Mouse (Mus musculus): ENCODE results near the gene Kbtbd6. TPM values are rescaled to one million over a fixed set of nuclear protein-coding genes. Genes with fewer than 3 reads are reported as not detected.
"Not testable (repeated sequence)": the region's sequence is repeated elsewhere in the genome, so short reads cannot be mapped to it uniquely, and the experiment has no call there.

Gene Kbtbd6
- total and polyA plus RNA-seq, 2 experiments = 0.18 TPM; not detected in 1

DNA sequence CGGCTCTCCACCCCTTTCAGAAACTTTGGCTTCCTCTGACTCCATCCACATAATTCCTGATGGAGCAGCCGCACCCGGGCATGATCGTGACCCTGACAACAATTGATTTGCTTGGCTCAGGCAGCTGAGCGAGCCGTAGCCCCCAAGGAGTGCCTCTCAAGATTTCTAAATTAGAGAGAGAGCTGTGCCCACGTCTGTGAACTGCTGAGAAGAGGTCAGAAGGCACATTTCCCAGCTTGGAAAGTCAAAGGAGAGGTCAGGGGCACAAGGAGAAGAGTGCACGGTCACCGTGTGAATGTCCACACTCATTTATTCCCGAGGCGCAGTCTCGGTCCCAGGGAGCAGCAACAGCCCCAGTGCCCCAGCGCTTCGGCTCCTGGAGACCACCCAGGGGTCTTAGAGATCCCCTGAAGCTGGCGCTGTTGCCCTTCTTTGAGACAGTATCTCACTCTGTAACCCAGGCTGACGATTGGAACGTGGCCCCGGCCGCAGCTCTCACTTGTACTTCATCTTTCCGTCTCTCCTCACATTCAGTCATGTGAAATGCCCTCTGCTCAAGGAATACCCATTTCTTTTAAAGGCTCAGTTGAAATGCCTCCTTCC, 31.5 kb upstream of the Kbtbd6 start:
- Histone ChIP-seq H3K4me3 (ENCODE audit: insufficient read depth, low read depth, low read length) (no peak overlapping the region), H3K4me1 (ENCODE audit: control insufficient read depth, insufficient read depth, low read length) (no peaks in the 10 kb centered on the region), H3K9ac (ENCODE audit: low read depth, low read length) (no peak overlapping the region), H3K79me2 (ENCODE audit: control insufficient read depth, insufficient read depth, low read length) (no peaks in the 10 kb centered on the region), H3K36me3 (ENCODE audit: control insufficient read depth, insufficient read depth, low read length) (peaks cover 22% of the 10 kb centered on the region), H3K27me3 (ENCODE audit: control insufficient read depth, insufficient read depth, low read length) (no peaks in the 10 kb centered on the region), H3K27ac (replicated peaks; ENCODE audit: insufficient read depth, low read depth, low read length) (no peak overlapping the region)
- 88% methylated on average over 20 of the region's 20 CpGs for whole genome bisulfite sequencing
- DNase-seq (ENCODE audit: extremely low read depth, low read depth, low spot score) = no peak
- no peak for TF ChIP-seq CTCF (IDR thresholded peaks at IDR 0.05; ENCODE audit: low read depth, low read length)
- no peak for TF ChIP-seq POLR2A (IDR thresholded peaks at IDR 0.05; ENCODE audit: extremely low read depth, insufficient read depth, low read length)

DNA sequence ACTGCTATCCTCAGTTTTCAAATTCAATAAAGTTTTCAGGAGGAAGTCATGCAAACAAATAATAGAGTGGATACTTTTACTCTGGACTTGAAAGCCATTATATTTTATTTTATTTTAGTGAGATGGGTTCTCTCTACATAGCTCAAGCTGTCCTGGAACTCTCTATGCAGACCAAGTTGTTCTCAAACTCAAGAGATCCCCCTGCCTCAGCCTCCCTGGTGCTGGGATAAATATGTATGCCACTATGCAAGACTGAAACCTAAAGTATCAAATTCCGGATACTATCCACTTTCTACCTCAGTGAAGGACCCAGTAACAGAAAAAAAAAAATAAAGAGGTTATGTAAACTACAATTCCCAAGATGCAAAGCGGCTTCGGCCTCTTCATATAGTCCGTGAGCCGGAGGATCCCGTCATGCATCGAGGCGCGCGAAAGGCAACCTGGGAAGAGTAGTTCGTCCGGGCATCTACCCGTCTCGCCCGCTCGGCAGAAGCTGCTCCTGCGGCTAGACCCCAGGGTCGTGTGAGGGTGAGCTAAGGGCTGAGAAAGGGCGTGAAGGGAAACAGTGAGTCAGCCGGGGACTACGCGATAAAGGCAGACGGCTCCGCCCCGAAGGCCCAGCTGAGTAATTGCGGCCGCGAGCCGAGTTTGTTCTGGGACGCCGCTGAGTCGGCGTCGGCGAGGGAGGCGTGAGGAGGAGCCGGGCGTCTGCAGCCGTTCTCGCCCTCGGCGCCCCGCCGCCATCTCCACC, 25.5 kb upstream of the Kbtbd6 start, which contains the start of gene Kbtbd7:
TSS of gene Kbtbd7 (plus strand) at position 533 of the 751 bp plus-strand sequence.
- Histone ChIP-seq H3K27ac (replicated peaks; ENCODE audit: insufficient read depth, low read depth, low read length) (peak within 1 kb of the TSS; percentile 55), H3K4me3 (ENCODE audit: insufficient read depth, low read depth, low read length) (peak within 1 kb of the TSS; percentile 58)
- peak; percentile 39; the same call in 1 of the 2 replicates for TF ChIP-seq POLR2A (IDR thresholded peaks at IDR 0.05; ENCODE audit: extremely low read depth, insufficient read depth, low read length)
- TF ChIP-seq CTCF (IDR thresholded peaks at IDR 0.05; ENCODE audit: low read depth, low read length) = no peak

DNA sequence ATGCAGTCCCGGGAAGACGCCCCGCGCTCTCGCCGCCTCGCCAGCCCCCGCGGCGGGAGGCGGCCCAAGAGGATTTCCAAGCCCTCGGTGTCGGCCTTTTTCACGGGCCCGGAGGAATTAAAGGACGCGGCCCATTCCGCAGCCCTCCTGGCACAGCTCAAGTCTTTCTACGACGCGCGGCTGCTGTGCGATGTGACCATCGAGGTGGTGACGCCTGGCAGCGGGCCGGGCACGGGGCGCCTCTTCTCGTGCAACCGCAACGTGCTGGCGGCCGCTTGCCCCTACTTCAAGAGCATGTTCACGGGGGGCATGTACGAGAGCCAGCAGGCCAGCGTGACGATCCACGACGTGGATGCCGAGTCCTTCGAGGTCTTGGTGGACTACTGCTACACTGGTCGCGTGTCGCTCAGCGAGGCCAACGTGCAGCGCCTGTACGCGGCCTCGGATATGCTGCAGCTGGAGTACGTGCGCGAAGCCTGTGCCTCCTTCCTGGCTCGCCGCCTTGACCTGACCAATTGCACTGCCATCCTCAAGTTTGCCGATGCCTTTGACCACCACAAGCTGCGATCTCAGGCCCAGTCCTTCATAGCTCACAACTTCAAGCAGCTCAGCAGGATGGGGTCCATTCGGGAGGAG, 24.8 kb upstream of the Kbtbd6 start:
- not testable (repeated sequence) for H3K4me1 ChIP-seq (ENCODE audit: control insufficient read depth, insufficient read depth, low read length); H3K79me2 ChIP-seq (ENCODE audit: control insufficient read depth, insufficient read depth, low read length); DNase-seq (ENCODE audit: extremely low read depth, low read depth, low spot score); H3K27me3 ChIP-seq (ENCODE audit: control insufficient read depth, insufficient read depth, low read length); H3K36me3 ChIP-seq (ENCODE audit: control insufficient read depth, insufficient read depth, low read length)
- H3K27ac ChIP-seq (replicated peaks; ENCODE audit: insufficient read depth, low read depth, low read length) = peak overlapping the region; percentile 55
- peak overlapping the region; percentile 63 for H3K9ac ChIP-seq (ENCODE audit: low read depth, low read length)
- 62% methylated on average over 11 of the region's 59 CpGs for WGBS
- H3K4me3 ChIP-seq (ENCODE audit: insufficient read depth, low read depth, low read length) = peak overlapping the region; percentile 58

More for the DNA sequence above, 25.5 kb upstream of the Kbtbd6 start, which contains the start of gene Kbtbd7:
- Histone ChIP-seq H3K4me1 (ENCODE audit: control insufficient read depth, insufficient read depth, low read length) (peaks cover 8% of the 10 kb centered on the region), H3K36me3 (ENCODE audit: control insufficient read depth, insufficient read depth, low read length) (peaks cover 5% of the 10 kb centered on the region), H3K79me2 (ENCODE audit: control insufficient read depth, insufficient read depth, low read length) (no peaks in the 10 kb centered on the region; the same call in 1 of the 2 replicates), H3K27me3 (ENCODE audit: control insufficient read depth, insufficient read depth, low read length) (no peaks in the 10 kb centered on the region), H3K9ac (ENCODE audit: low read depth, low read length) (peak within 1 kb of the TSS; percentile 63)
- WGBS = under 1% methylated on average over 44 of the region's 44 CpGs
- peak; percentile 90 for DNase-seq (ENCODE audit: extremely low read depth, low read depth, low spot score)

DNA sequence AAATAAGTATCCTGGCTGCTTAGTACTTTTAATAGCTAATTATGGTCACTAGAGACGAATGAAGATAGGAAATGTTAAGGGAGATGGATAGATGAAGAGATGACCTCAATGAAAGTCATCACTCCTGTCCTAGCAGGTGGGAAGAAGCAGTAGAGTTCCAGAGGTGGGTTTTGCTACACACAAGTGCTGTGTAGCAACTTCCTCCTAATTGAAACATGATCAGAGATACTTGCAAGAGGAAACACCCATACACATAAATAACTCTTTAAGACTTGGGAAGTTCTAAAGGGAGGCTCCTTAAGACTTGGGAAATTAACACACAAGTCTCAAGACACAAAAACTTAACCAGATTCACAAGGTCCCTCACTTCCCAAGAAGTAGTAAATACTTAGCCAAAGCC, 17.6 kb upstream of the Kbtbd6 start:
- WGBS = 78% methylated on average over 1 of the region's 1 CpGs
- peaks cover 1% of the 10 kb centered on the region; the same call in 1 of the 2 replicates for H3K4me1 ChIP-seq (ENCODE audit: control insufficient read depth, insufficient read depth, low read length)
- H3K4me3 ChIP-seq (ENCODE audit: insufficient read depth, low read depth, low read length) = no peak overlapping the region
- no peaks in the 10 kb centered on the region for H3K27me3 ChIP-seq (ENCODE audit: control insufficient read depth, insufficient read depth, low read length)
- no peak overlapping the region for H3K27ac ChIP-seq (replicated peaks; ENCODE audit: insufficient read depth, low read depth, low read length)
- no peaks in the 10 kb centered on the region for H3K36me3 ChIP-seq (ENCODE audit: control insufficient read depth, insufficient read depth, low read length)
- H3K79me2 ChIP-seq (ENCODE audit: control insufficient read depth, insufficient read depth, low read length) = no peaks in the 10 kb centered on the region
- no peak overlapping the region for H3K9ac ChIP-seq (ENCODE audit: low read depth, low read length)
- no peak for DNase-seq (ENCODE audit: extremely low read depth, low read depth, low spot score)
- no peak for TF ChIP-seq CTCF (IDR thresholded peaks at IDR 0.05; ENCODE audit: low read depth, low read length)
- no peak for TF ChIP-seq POLR2A (IDR thresholded peaks at IDR 0.05; ENCODE audit: extremely low read depth, insufficient read depth, low read length)

DNA sequence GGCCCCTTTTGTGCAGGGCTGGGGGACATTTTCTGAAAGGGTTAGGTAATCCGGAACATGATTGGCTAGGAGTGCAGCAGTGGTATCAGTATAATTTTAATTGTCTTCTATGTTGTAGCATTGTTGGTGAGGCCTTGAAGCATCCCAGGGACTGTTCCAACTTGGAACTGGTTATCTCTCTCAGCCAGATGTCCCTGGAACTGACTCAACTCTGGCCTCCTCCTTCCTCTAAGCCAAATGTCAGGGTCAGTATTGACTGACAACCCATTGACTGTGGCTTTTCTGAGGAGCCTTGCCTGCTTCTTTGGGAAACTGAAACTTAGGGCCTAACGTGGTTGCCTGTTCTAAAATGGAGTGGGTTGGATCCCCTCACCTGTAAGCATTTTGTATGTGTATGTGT, 11.0 kb upstream of the Kbtbd6 start:
- no peak overlapping the region for H3K4me3 ChIP-seq (ENCODE audit: insufficient read depth, low read depth, low read length)
- no peak overlapping the region for H3K9ac ChIP-seq (ENCODE audit: low read depth, low read length)
- H3K79me2 ChIP-seq (ENCODE audit: control insufficient read depth, insufficient read depth, low read length) = no peaks in the 10 kb centered on the region
- H3K4me1 ChIP-seq (ENCODE audit: control insufficient read depth, insufficient read depth, low read length) = no peaks in the 10 kb centered on the region
- no peak for DNase-seq (ENCODE audit: extremely low read depth, low read depth, low spot score)
- no peak for TF ChIP-seq POLR2A (IDR thresholded peaks at IDR 0.05; ENCODE audit: extremely low read depth, insufficient read depth, low read length)
- WGBS = 85% methylated on average over 2 of the region's 2 CpGs
- H3K36me3 ChIP-seq (ENCODE audit: control insufficient read depth, insufficient read depth, low read length) = no peaks in the 10 kb centered on the region
- no peak overlapping the region for H3K27ac ChIP-seq (replicated peaks; ENCODE audit: insufficient read depth, low read depth, low read length)
- no peaks in the 10 kb centered on the region for H3K27me3 ChIP-seq (ENCODE audit: control insufficient read depth, insufficient read depth, low read length)
